Mouse (Mus musculus) adrenal gland, adult 8-10 months (tissue): ENCODE results near the gene Ddr2. TPM values are rescaled to one million over a fixed set of nuclear protein-coding genes. Genes with fewer than 3 reads are reported as not detected.
A peak's percentile ranks its signal among the peaks of the same experiment; 100 is the strongest.
"Not testable (repeated sequence)": the region's sequence is repeated elsewhere in the genome, so short reads cannot be mapped to it uniquely, and the experiment has no call there.

ENCODE experiments used
- DNase-seq: peaks from one replicate; pipeline ENCODE4 v3.0.0; 2022
- total RNA-seq, 4 experiments: library from RNA; stranded (reverse); gene quantifications; 2 replicates each; pipeline ENCODE4 v1.2.4; 2022

Ddr2 gene
- total RNA-seq, 4 experiments from 2014 or later: 13.9 to 30.8 (median 20.4) TPM

DNA sequence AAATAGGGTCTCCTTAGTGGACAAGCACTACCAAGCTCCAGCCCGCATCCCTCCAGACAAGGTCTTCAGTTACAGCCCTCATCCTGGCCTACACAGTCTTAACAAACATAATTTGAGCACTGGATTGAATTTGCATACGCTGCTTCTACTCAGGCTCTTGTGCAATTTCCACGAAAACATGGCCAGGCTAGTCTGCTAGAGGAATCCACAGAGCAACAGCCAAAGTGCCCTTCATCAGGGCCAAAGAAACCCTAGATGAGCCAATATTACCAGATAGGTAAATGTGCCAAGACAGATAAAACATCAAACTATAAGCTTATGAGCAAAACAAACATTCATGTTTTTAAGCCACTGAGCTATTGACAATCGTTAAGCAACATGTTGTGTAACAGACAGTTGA lies 75.6 kb downstream of the Ddr2 start:
- DNase-seq: no peak

DNA sequence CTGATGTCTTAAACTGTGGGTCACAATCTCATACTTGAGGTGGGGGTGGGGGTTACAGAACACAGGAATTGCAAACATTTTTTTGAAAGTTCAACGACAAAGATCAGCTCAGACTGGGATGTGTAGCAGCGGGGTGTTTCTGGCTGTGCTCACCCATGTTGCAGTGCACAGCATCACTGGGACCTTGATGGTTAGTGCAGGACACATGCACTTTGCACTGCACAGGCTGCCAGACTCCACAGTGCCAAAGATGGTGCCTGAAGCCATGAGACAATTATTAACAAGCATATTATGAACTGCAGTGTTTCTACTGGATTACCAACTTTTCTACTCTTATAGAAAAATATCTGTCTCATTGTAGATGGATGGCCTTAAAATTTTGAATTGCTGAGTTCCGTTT lies 78.9 kb downstream of the Ddr2 start:
- no peak for DNase-seq

DNA sequence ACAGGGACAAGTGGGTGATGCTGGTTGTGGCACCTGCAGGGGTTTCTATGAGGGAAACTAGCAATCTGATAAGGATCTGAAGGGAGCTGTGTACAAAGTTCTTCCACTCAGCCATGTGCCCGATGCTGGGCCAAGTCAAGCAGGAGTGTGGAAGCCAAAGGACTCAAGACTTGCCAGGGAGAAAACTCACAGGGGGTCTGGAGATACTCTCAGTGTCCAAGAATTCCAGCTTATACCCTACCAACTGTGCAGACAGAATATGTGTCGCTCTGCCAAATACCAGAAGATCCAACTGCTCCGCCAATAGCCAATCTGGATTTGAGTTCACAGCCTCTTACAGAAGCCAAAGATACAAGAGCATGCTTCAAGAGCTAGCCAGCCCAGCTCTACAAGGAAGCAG lies 95.8 kb downstream of the Ddr2 start:
- no peak for DNase-seq

DNA sequence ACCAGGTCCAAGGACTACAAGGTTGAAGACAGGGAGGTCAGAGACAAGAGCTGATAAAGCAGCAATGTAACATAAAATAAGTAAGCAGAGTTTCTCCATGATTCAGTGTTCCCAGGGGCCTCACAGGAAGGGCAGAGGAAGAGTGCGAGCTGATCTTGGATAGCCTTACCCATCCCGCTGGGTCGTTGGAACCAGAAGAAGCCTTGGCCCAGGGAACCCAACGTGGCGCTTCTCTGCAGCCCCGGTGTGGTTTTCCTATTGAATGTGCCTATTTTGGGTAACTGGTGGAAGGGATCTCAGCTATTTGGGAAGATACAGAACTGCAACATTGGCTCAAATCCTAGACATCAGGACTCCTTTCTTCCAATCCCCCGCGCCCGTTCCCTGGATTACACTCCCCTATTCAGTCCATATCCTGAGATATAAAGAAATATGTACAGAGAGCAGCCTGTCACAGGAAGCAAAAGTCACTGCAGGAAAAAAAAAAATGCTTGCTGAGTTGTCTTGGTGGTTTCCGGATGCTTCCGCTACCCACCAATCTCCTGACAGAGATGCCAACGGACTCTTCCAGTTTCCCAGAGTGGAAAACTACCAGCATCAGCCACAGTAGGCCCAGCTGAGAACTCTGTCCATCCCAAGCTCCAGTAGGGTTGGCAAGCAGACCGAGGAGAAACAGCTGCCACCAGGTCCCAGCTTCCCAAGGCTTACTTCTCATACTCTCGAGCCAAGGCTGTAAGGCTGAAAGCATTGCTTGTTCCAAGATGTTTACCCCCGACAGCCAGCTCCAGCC lies 99.7 kb downstream of the Ddr2 start:
- DNase-seq: no peak

DNA sequence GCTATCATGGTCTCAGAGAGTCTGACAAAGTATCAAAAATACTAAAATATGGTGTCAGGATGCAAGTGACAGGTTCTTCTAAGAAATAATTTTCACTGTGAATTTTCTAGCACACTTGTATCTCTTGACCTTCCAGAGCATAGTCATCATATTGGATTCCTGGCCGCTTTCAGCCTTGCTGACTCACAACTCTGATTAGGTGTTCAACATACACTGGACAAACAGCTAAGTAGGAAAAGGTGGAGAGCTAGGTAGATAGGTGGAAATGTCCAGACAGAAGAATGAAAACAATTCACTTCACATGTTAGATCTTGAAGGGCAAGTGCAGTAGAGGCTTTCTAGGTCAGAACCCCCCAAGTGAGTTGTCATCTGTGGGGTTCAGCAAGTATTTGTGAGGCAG lies 101.3 kb downstream of the Ddr2 start:
- no peak for DNase-seq

DNA sequence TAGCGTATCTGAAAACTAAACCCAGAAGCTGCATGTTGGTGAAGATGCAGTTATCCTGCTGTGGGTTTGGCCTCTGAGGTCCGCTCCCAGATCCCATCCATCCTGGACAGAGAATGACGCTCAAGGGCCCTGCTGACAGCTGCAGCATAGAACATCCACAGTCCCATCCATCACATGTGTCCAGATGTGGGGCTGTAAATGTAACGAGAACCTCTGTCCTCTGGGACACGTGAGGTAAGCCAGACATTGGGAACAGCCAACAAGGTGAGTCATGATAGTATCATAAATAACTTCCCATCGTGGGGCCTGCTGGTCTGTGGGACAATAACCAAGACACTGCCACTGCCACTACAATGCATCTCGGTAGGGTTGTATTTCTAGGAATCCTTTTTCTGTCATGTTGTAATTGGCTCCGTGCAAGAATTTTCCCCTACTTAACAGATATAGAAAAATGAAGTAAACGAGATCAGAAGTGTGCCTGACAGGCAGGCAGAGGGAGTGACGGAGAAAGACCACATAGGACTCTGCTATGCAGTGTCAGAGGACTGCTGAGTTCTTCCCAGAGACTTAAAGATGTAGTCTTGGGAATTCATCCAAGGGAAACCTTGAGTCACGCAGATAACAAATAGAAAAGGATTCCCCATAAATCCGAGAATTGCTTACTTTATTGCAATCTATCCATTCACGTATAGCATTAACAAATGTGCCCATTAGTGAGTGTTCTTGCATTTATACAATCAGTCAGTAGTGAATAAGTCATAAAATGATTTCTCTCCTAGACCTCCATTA lies 101.9 kb downstream of the Ddr2 start:
- DNase-seq: no peak

DNA sequence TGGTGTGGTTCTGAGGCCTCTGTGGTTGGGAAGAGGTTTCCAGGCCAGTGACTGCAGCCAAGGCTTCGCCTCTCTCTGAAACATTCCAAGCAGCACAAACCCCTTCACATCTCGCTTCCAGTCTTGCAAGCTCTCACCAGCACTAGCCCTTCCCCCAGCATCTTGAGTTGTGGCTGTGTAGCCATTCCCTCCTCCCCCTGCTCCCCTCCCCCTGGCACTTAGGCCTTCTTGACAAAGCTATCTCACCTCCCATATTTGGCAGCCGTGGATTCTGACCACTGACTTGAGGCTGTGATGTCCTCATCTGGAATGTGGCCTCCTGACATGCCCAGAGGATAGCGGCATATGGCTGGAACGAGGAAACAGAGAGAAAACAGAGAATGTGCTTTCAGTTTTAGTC lies 104.0 kb downstream of the Ddr2 start:
- no peak for DNase-seq

DNA sequence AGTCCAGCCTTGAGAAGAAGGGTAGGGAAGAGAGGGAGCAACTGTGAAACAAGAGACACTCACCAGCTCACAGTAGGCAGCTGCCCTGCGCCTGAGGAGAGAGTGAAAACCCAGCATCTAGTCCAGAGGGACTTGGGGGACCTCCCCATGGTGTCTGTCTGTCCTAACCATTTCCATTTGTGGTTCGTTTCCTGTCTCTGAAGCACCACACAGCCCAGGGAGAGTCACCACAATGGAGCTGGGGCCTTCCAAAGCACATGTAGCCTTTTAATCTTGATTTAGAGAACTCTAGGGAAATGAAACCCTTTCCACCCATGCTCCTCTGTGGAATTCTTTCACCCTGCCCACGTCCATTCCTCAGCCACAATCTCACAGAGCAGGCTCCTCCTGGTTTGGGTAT lies 105.3 kb downstream of the Ddr2 start:
- no peak for DNase-seq

DNA sequence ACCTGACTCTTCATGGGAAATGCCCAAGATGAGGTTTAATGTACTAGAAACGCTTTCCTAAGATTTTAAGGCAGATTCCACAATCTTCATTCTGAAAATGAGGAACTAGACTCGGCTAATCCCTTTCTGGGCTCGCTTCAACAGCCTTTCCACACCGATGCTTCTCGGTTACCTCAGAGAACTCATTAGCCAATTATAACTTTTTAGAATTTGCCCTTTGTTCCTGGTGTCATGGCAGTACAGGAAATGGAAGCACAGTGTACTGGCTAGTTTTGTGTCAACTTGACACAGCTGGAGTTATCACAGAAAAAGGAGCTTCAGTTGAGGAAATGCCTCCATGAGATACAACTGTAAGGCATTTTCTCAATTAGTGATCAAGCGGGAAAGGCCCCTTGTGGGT lies 116.7 kb downstream of the Ddr2 start:
- DNase-seq: not testable (repeated sequence)

DNA sequence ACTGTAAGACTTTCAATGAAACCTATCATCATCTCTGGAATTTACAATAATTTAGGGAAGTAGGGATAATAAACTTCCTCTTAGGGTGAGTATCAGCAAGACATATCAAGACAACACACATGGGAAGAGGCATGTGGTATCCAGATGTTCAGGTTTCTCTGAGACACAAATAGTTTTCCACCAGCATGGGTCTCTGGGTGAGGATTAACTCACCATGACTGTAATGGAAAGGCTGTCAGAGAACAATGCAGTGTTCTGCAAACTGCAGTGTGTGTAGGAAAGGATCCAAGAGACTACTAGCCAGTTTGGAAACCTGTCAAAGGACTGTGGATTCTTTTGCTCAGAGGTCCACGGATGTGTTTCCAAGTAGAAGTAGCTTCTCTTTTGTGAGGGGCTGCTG lies 124.4 kb downstream of the Ddr2 start:
- no peak for DNase-seq

DNA sequence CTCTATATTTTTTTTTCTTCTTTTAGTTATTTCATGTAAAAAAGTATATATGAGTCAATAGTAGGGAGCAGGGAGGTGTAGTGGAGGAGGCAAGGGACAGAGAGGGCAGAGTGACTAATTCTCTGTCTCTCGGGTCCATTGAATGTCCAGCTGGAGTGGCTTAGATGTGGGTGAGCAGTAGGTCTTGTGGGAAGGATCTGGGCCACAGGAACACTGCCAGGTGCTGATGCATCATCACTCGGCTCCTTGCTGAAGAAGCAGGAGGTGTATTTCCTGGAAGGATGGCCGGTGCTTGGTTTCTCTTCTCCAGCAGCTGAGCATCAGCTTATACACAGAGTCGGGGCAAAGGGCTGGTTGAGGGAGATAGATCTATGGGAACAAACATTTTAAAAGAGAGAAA lies 132.9 kb downstream of the Ddr2 start:
- DNase-seq: no peak

DNA sequence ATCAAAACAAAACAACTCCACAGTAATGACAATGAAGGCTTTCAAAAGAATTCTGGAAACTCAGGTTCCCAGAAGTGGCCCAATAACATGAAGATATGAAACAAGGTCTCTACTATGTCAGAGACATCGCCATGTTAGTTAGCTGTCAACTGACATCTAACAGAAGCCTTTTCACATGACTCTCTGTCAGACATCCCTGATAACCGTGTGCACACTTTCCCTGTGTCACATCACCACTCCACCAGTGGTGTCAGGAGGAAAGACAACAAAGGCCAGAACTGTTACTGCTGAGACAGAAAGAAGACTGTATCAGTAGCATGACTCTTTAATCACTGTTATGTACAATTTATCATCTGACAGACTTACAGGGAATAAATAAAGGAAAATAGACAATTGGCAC lies 138.6 kb downstream of the Ddr2 start:
- DNase-seq: no peak

DNA sequence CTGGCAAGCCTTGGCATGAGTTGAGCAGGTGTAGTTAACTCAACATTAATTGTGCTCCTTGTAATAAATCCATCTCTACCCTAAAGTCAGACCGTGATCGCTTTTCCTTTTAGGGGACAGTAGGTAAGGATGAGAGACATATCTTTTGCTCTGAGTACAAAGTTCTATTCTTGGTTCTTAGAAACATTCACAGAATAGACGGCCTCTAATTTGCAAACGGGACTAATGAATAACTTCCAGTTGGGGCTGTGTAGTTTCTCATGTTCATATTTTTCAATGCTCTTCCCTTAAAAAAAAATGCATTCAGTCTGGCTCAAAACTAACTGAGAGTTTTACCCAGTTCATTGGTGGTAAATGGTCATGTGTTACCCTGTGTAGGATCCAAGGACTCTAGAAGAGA lies 139.6 kb downstream of the Ddr2 start:
- no peak for DNase-seq

DNA sequence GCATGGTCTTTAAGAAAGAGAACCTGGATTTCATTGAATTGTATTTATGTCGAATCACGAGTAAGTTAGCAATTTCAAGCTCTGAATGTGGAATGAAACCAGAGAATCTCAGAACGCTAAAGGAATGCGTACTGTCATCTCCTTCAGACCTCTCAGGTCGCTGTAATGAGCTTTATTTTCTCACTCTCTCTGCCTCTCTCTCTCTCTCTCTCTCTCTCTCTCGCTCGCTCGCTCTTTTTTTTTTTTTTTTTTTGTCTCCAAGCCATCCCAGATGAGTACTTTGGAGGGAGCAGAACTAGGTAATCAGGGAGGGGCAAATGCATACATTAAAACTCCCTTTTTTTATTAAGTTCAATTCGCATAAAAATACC lies 141.1 kb downstream of the Ddr2 start:
- no peak for DNase-seq

DNA sequence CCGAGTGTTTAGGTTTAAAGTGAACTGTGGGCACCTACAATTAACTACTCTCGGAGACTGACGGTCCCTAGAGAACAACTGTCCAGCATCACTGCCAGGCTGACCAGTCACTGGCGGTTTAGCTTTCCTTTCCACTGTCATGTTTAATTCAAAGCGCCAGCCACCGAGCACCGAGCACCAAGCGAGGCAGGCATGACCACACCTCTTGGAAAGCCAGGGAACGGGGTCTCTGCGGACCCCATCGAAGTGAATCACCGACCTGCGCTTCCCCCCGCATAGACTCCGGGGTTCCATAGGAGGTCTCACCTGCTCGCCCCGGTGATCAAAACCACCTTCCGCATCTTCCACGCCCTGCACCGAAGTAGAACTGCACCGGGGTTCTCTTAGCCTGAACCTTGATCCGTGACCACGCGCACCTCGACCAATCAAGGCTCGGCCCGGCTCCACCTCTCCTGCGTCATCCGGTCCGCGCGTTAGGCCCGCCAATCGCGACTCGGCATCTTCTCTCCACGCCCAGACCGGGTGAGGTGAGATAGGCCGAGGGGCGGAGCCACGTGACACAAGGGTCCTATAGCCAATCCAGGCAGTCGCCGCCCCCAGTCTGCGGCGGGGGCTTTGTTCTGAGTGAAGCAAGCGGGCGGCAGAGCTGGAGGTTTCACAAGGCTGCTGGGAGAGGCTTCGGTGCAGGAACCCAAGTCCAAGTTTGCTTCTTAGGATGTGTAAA lies 141.6 kb downstream of the Ddr2 start, which contains the start of gene Hsd17b7:
TSS of gene Hsd17b7 (minus strand) at position 450 of the 724 bp plus-strand sequence.
- peak; percentile 99 for DNase-seq

DNA sequence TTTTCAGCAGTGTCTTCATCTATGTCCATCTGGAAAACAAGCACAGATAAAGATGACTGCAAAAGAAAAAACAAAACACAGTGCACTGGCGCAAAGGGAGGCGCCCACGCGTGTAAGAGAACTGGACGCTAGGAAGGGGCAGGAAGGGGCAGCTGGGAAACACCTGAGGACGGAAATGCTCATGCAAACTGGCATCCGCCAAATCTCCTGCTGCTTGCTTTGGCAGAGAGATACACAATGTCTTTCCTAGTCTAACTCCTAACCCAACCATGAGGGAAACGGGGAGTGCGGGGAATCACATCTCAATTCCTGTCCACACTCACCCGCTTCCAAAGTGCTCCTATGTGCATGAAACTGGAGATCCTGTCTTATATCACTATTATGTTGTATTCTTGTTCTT lies 157.5 kb downstream of the Ddr2 start:
- DNase-seq: no peak

DNA sequence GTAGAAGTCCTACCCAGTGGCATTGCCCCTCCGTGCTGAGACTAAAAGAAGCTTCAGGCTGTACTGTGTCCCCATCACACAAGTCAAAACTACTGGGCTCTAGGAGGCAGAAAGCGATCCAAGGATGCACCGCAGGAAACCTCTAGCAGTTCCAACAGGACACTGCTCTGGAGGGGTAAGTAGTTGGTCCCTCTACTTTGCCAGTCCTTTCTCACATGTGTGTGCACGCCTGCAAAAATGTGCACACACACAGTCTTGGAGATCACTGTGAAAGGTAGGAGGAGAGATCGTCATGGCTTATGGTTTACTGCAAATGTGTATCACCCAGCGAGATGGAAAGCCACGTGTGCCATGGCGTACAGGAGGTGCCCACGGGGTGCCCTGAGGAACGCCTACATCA lies 157.9 kb downstream of the Ddr2 start:
- no peak for DNase-seq

DNA sequence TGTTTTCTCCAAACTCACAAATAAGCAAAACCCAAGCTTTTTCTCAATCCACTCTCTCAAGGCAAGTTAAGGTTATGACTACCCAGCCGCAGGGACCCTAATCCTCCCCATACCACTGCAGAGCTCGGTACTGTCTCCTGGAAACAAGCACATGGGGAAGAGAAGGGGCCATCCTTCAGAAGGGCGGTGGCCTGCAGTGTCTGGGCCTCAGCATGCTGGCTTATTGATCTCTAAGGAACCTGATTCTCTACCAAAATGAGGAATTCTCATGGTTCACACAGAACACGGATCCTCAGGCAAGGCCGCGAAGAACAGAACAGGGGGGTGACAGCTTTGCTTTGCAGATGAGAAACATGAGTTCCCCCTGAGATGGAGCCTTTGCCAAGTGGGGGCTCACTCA lies 159.0 kb downstream of the Ddr2 start:
- no peak for DNase-seq

DNA sequence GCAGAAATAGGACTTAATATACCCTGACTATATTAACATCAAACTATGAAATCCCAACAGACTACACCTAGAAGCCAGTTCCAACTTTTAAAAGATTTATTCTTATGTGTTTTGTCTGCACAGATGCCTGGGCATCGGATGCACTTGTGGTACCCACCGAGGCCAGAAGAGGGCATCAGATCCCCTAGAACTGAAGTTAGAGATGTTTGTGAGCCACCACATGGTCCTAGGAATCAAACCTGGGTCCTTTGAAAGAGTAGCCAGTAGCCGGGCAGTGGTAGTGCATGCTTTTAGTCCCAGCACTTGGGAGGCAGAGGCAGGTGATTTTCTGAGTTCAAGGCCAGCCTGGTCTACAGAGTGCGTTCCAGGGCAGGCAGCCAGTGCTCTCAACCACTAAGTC lies 159.9 kb downstream of the Ddr2 start:
- DNase-seq: no peak

DNA sequence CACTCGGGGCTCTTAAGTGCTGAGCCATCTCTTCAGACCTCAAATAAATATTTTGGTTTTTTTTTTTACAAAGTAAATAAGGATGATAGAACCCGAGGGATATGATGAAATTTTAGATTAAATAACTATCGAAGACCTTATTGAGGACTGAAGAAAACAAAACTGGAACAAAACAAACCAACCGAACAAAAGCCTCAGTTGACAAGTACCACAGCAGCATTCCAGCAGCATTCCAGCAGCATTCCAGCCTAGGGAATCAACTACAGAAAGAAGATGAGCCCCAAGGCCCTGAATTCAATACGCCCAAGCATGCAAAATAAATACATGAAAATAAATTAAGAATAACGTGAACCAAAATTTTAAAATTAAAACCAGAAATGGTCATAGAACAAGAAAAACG lies 160.6 kb downstream of the Ddr2 start:
- no peak for DNase-seq

DNA sequence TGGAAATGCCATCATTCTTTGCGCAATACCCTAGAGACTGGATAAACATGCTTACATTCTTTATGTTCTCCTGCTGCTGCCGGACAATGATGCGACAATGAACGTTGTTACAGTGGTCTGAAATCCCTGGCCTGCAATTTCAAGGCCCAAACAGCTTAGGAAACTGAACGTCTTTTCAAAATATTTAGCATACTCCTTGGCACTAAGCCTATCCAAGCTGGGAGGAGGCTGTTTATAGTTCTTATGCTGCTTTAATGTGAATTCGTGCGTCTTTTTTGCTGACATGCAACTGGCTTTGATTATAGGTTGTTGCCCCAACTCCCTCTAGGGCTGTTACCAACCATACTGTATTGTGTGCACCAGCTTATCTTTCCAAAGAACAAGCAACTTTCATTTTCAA lies 161.7 kb downstream of the Ddr2 start:
- DNase-seq: no peak

DNA sequence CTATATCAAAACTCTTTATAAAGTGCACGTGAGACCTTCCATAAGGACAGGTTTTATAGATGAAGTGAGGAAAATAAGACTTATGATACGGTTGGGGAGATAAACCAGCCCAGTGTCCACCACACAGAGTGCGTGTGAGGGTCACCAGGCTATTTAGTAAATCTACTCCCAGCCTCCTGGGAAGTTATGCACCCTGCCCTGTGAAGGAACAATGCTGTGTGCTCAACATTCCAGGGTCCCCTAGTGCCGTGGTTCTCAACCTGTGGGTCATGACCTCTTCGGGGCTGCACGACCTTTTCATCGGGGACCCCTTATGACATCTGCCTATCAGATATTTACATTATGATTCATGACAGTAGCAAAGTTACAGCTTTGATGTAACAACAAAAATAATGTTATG lies 162.3 kb downstream of the Ddr2 start:
- DNase-seq: no peak

DNA sequence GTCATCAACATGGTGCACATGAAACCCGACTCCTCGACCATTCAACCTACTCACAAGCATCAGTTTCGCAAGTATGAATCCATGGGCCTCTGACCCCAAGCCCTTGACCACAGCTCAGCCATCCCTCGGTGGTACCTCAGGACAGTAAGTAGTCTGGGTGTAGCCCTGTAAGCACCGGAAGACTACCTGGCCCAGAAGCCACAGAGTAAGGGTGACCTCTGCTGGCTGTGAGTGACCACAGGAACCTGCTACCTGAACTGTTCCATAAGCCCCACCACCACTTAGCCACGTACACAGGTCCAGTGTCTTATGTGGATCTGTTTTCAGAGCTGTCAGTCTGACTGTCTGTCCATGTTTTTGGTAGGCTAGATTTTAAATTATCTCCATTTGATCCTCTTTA lies 162.9 kb downstream of the Ddr2 start:
- DNase-seq: no peak

DNA sequence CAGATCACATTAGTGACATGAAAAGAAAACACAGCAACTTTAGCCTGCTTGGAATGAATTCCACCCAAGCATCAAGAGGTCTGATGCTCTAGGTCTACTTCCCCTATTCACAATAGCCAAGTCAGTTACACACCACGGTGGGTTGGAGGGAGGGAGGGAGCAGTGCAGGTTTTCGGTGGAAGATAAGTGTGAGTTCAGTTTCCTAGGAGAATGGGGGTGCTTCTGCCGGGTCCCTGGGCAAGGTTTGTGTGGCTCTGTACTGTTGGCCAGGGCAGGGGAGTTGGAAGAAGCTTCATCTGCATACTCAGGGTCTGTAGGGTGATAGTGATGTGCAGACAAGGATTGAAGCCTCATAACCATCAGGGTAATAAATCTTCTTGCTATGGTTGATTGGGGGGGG lies 164.6 kb downstream of the Ddr2 start:
- DNase-seq: no peak
